Mouse (Mus musculus) megakaryocyte, embryonic 14.5 days (primary cell): ENCODE measurements around the gene Nkx1-2. TPM values are rescaled to one million over a fixed set of nuclear protein-coding genes. Genes with fewer than 3 reads are reported as not detected.
A peak's percentile ranks its signal among the peaks of the same experiment; 100 is the strongest.

Source experiments
- H3K27me3 ChIP-seq: replicated peaks from 2 replicates; pipeline ENCODE3; 2012; ENCODE audit warnings: inconsistent platforms
- H3K36me3 ChIP-seq: replicated peaks from 2 replicates; pipeline ENCODE3; 2012; ENCODE audit warnings: low read length, inconsistent platforms, mixed read lengths
- H3K4me1 ChIP-seq: 2 replicates; pipeline ENCODE4 v1.6.1; 2012; ENCODE audit warnings: inconsistent platforms
- H3K4me3 ChIP-seq: replicated peaks from 2 replicates; pipeline ENCODE3; 2012; ENCODE audit warnings: moderate library complexity, mild to moderate bottlenecking, inconsistent platforms
- H3K9me3 ChIP-seq: 2 replicates; pipeline ENCODE4 v1.6.1; 2012; ENCODE audit warnings: inconsistent platforms
- FLI1 ChIP-seq: IDR thresholded peaks from 2 replicates; pipeline ENCODE4 v1.6.1; 2012; ENCODE audit warnings: low read length, inconsistent platforms, mixed read lengths
- GATA1 ChIP-seq: IDR thresholded peaks from 3 replicates; pipeline ENCODE4 v1.6.1; 2012; ENCODE audit warnings: mixed read lengths, low read length, inconsistent platforms, borderline replicate concordance
- polyA plus RNA-seq: library from polyadenylated mRNA; stranded (reverse); fragments of >175 nt; gene quantifications from 2 replicates; pipeline ENCODE4 v1.2.3, GENCODE M21; 2012; ENCODE audit warnings: low replicate concordance; ENCODE audit not compliant: insufficient read depth

The Nkx1-2 gene
- polyA plus RNA-seq, 1 experiment, result not detected

GRCm38 (mm10) chr7:132626174-132626573 is 26.7 kb upstream of the Nkx1-2 start:
- TF ChIP-seq FLI1, result no peak
- no peak for TF ChIP-seq GATA1

GRCm38 (mm10) chr7:132624161-132624560 is 24.7 kb upstream of the Nkx1-2 start:
- peaks cover 28% of the 10 kb centered on the region for H3K4me1 ChIP-seq
- TF ChIP-seq GATA1, result no peak
- no peak for TF ChIP-seq FLI1
- H3K36me3 ChIP-seq, result no peaks in the 10 kb centered on the region

More at GRCm38 (mm10) chr7:132626174-132626573, 26.7 kb upstream of the Nkx1-2 start:
- Histone ChIP-seq H3K27me3 (peaks cover 32% of the 10 kb centered on the region), H3K36me3 (no peaks in the 10 kb centered on the region), H3K9me3 (no peaks in the 10 kb centered on the region), H3K4me1 (peaks cover 39% of the 10 kb centered on the region), H3K4me3 (no peak overlapping the region)

GRCm38 (mm10) chr7:132619975-132620918 is 20.8 kb upstream of the Nkx1-2 start:
- H3K4me1 ChIP-seq, result no peaks in the 10 kb centered on the region
- H3K36me3 ChIP-seq, result no peaks in the 10 kb centered on the region
- peaks cover 35% of the 10 kb centered on the region for H3K27me3 ChIP-seq
- H3K9me3 ChIP-seq, result 0 out of 2 replicates have a peak, but pooled peaks cover 3% of the 10 kb centered on the region
- no peak for TF ChIP-seq GATA1
- TF ChIP-seq FLI1, result no peak
- peak overlapping the region; percentile 40 for H3K4me3 ChIP-seq

More at GRCm38 (mm10) chr7:132624161-132624560, 24.7 kb upstream of the Nkx1-2 start:
- no peak overlapping the region for H3K4me3 ChIP-seq
- H3K9me3 ChIP-seq, result 0 out of 2 replicates have a peak, but pooled peaks cover 3% of the 10 kb centered on the region
- peaks cover 32% of the 10 kb centered on the region for H3K27me3 ChIP-seq

DNA sequence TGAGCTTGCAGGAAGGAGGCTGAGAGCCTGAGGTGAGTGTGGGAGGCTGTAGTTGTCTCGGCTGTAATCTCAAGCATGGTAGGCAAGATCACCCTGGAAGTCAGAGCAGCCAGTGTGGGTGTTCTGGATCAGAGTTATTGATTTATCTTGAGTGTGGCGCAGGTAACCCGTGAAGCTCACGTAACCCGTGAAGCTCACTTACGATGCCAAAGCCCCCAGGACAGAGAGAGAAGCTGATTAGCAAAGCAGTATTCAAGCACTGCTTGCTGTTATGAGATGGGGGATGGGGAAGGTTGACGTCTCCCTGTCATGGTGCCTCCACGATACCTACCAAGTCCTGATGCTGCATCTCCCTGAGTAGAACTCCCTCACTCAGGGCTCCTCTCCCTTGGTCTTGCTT is 20.1 kb upstream of the Nkx1-2 start:
- Histone ChIP-seq H3K36me3 (no peaks in the 10 kb centered on the region), H3K4me1 (no peaks in the 10 kb centered on the region), H3K27me3 (peaks cover 35% of the 10 kb centered on the region), H3K9me3 (0 out of 2 replicates have a peak, but pooled peaks cover 3% of the 10 kb centered on the region), H3K4me3 (no peak overlapping the region)
- TF ChIP-seq GATA1 (no peak), FLI1 (no peak)

DNA sequence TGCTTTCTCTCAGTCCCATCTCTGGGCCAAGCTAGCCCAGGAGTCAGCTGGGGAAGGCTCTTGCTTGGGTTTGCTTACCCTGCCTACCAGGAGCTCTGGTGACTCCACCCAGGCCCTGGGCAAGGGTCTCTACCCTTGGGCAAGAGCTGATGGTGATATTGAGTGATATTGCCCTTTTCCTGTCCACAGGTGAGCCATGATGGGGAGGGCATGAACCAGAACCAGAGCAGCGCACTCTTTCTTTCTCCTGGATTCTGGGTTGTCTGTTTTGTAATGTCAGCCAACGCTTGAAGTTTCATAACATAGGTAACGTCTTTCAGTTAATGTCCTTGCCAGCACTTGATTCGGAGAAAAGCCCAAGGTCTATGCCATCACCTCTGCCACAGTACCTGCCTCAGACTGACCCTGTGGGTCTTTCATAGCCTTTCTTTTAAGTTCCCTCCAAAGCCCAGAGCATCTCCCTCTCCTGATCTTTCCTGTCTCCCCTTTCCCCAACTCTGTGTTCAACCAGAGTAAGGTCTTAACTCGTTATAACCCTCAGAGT is 17.7 kb upstream of the Nkx1-2 start:
- H3K9me3 ChIP-seq, result 0 out of 2 replicates have a peak, but pooled peaks cover 3% of the 10 kb centered on the region
- no peaks in the 10 kb centered on the region for H3K4me1 ChIP-seq
- no peaks in the 10 kb centered on the region for H3K36me3 ChIP-seq
- H3K27me3 ChIP-seq, result peaks cover 28% of the 10 kb centered on the region
- H3K4me3 ChIP-seq, result no peak overlapping the region
- TF ChIP-seq GATA1 (no peak), FLI1 (no peak)

GRCm38 (mm10) chr7:132616391-132616790 is 17.0 kb upstream of the Nkx1-2 start:
- Histone ChIP-seq H3K4me3 (no peak overlapping the region), H3K9me3 (0 out of 2 replicates have a peak, but pooled peaks cover 3% of the 10 kb centered on the region), H3K27me3 (peaks cover 26% of the 10 kb centered on the region), H3K36me3 (no peaks in the 10 kb centered on the region), H3K4me1 (peaks cover 4% of the 10 kb centered on the region)
- no peak for TF ChIP-seq GATA1
- TF ChIP-seq FLI1, result no peak

DNA sequence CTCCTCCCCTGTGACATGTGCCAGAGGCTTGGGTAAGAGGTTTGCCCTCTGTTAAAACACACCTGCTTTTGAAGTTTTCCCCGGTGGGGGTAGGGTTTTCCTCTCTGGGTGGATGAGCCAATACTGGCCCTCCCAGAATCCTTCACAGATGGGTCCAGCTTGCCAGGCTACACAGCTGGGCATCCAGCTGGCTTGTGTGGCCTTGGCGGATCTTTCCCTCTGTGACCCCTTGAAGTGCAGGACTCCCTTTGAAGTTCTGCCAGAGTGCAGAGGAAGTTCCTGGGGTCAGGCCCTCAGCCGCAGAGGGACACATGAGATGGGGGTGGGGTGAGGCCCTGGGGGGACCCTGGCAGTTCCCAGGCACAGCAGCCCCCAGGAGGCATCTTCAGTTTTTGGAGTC is 15.9 kb upstream of the Nkx1-2 start:
- TF ChIP-seq GATA1 (no peak), FLI1 (no peak)
- Histone ChIP-seq H3K4me1 (peaks cover 15% of the 10 kb centered on the region), H3K9me3 (no peaks in the 10 kb centered on the region), H3K36me3 (no peaks in the 10 kb centered on the region), H3K4me3 (no peak overlapping the region), H3K27me3 (peaks cover 22% of the 10 kb centered on the region)

GRCm38 (mm10) chr7:132611530-132611929 is 12.1 kb upstream of the Nkx1-2 start:
- Histone ChIP-seq H3K36me3 (no peaks in the 10 kb centered on the region), H3K27me3 (peaks cover 7% of the 10 kb centered on the region), H3K4me1 (peaks cover 41% of the 10 kb centered on the region), H3K4me3 (no peak overlapping the region), H3K9me3 (no peaks in the 10 kb centered on the region)
- TF ChIP-seq GATA1, result no peak
- TF ChIP-seq FLI1, result no peak

- no peaks in the 10 kb centered on the region for H3K9me3 ChIP-seq
Observed at GRCm38 (mm10) chr7:132610468-132611318, 11.3 kb upstream of the Nkx1-2 start, which contains the start of gene Lhpp. Gene Lhpp, plus strand, starts transcription at chr7:132610638.

More at GRCm38 (mm10) chr7:132610468-132611318, 11.3 kb upstream of the Nkx1-2 start, which contains the start of gene Lhpp:
- peak within 1 kb of the TSS; percentile 97 for H3K4me3 ChIP-seq
- no peak for TF ChIP-seq FLI1
- TF ChIP-seq GATA1, result no peak
- H3K27me3 ChIP-seq, result peaks cover 13% of the 10 kb centered on the region
- no peaks in the 10 kb centered on the region for H3K36me3 ChIP-seq
- peaks cover 41% of the 10 kb centered on the region for H3K4me1 ChIP-seq
